Mouse (Mus musculus): Measurements from ENCODE around the gene Heatr9.

- TF ChIP-seq CTCF (IDR thresholded peaks at IDR 0.05; ENCODE audit: low read depth, low read length), result no peak
- TF ChIP-seq GATA1 (IDR thresholded peaks at IDR 0.05; ENCODE audit: borderline replicate concordance, low read length), result no peak
- TF ChIP-seq TAL1 (conservative IDR thresholded peaks at IDR 0.05; ENCODE audit: low read depth, low read length), result no peak
- no peak for TF ChIP-seq GATA2 (IDR thresholded peaks at IDR 0.05; ENCODE audit: borderline replicate concordance, low read depth, low read length)
- no peak for TF ChIP-seq POLR2AphosphoS5 (IDR thresholded peaks at IDR 0.05; ENCODE audit: insufficient replicate concordance, low read depth, low read length)
These were observed 8.4 kb upstream of the Heatr9 start, which contains the start of gene Ccl5 for GRCm38 (mm10) chr11:83530360-83530759.

Measured in G1E (cell line).